Mouse (Mus musculus) liver, postnatal 0 days (tissue): ENCODE results near the gene Rtbdn.

Source experiments
- CTCF ChIP-seq: sonication (generic); IDR thresholded peaks from 2 replicates; pipeline ENCODE4 v1.5.1; 2016; ENCODE audit warnings: antibody characterized with exemption, low read depth
- EP300 ChIP-seq: IDR thresholded peaks from 2 replicates; pipeline ENCODE4 v1.6.1; 2016; ENCODE audit warnings: antibody characterized with exemption, low read depth, mild to moderate bottlenecking

DNA sequence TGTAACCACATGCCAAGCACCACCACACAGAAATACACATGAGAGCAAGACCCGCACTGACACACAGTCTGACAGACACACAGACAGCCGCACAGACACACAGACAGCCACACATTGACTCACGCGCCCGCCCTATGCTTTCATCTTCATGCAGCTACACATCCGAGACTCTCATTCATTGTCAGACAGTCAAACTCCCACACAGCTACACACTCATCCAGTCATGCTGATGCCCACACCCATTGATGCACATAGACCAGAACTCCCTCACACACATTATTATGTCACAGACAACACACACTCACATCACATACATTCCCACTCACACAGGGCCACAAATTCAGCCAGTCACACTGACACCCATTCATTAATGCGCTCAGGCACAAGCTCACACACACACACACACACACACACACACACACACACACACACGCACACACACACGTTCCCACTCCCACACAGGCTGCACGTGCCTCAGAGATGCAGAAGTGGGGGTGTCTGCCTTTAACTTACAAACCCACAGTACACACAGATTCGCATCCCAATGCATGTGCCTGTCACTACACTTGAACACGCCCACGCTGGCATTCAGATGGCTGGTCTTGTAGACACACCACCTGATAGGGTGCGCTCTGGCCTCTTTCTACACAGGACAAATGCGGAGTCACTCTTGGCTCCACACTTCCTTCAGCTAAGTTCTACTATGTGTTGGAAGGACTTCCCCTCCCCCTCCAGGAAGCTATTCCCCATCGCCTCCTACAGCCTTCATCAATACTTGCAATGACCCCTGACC, 12.8 kb upstream of the Rtbdn start:
- no peak for TF ChIP-seq CTCF
- TF ChIP-seq EP300, result no peak
